Mouse (Mus musculus): ENCODE results near the gene Gm20532. TPM values are rescaled to one million over a fixed set of nuclear protein-coding genes. Genes with fewer than 3 reads are reported as not detected.

Gene Gm20532
- polyA plus RNA-seq, 1 experiment from 2014 or later: not detected

DNA sequence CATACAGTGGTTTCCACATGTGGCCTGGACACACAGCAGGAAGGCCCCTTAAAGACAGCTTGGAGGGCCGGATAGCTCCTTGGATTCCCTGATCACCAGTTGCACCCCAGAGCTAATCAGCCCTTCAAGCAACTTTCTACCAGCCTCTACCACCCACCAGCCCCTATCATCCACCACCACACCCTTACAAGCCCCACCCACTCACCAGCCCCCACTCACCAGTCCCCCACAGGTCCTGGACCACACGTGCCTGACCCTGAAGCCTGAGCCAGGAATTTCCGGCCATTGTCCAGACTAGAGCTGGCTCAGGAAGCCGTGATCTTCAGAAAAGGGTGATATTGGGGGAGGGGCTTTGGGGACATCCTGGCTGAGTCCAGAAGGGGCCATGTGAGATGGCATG lies 10.6 kb upstream of the Gm20532 start:
- Histone ChIP-seq H3K4me1 (peaks cover 42% of the 10 kb centered on the region), H3K36me3 (no peaks in the 10 kb centered on the region), H3K27me3 (ENCODE audit: low read depth, poor library complexity, severe bottlenecking) (no peaks in the 10 kb centered on the region), H3K4me3 (no peak overlapping the region), H3K9me3 (replicated peaks) (no peaks in the 10 kb centered on the region), H3K27ac (replicated peaks) (peak overlapping the region; percentile 76; the same call in 1 of the 2 replicates)
- DNase-seq (ENCODE audit: low spot score): no peak
- WGBS: 67% methylated on average over 4 of the region's 4 CpGs

DNA sequence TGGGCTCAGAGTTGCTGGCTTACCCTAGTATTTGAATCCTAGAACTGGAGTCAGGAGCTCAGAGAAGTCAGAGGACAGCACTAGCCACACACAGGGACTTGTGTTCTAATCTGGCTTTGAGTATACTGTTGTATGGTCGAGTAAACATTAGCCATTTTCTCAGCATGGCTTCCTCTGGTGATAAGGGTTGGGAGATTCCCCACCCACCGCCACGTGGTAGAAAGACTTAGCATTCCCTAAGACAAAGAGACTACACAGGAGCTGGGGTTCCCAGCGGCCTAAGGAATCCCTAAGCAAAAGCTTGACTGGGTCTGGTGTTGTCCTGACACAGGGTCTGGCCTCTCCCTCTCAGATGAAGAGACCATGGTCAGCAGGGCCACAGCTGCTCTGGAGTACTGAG lies 10.0 kb upstream of the Gm20532 start:
- H3K27ac ChIP-seq (replicated peaks): peak overlapping the region; percentile 76

DNA sequence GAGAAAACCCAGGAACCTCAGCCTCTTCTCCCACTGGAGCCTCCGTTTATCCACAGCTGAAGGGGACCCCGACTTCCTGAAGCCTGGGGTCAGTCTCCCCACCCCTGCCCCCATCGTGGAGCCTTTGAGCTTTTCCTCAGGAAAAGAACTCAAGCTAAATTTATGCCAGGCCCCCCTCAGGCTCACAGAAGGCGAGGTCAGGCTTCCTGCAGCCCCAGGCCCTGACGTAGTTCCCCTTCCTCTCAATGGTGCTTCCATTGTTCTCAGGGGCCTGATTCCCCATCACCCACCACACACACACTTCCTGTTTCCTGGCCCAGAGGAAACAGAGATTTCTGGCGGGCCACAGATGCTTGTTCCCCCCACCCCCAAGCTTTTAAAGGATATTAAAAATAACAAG lies 8.1 kb upstream of the Gm20532 start:
- Histone ChIP-seq H3K36me3 (no peaks in the 10 kb centered on the region), H3K27ac (replicated peaks) (peak overlapping the region; percentile 75), H3K4me1 (peaks cover 41% of the 10 kb centered on the region), H3K4me3 (no peak overlapping the region), H3K9me3 (replicated peaks) (no peaks in the 10 kb centered on the region), H3K27me3 (ENCODE audit: low read depth, poor library complexity, severe bottlenecking) (no peaks in the 10 kb centered on the region)
- no peak for DNase-seq (ENCODE audit: low spot score)
- 57% methylated on average over 6 of the region's 6 CpGs for WGBS

More for the DNA sequence above, 10.0 kb upstream of the Gm20532 start:
- Histone ChIP-seq H3K27me3 (ENCODE audit: low read depth, poor library complexity, severe bottlenecking) (no peaks in the 10 kb centered on the region), H3K36me3 (no peaks in the 10 kb centered on the region), H3K9me3 (replicated peaks) (no peaks in the 10 kb centered on the region), H3K4me3 (no peak overlapping the region), H3K4me1 (peaks cover 42% of the 10 kb centered on the region)
- DNase-seq (ENCODE audit: low spot score): no peak
- WGBS: 52% methylated on average over 4 of the region's 4 CpGs

DNA sequence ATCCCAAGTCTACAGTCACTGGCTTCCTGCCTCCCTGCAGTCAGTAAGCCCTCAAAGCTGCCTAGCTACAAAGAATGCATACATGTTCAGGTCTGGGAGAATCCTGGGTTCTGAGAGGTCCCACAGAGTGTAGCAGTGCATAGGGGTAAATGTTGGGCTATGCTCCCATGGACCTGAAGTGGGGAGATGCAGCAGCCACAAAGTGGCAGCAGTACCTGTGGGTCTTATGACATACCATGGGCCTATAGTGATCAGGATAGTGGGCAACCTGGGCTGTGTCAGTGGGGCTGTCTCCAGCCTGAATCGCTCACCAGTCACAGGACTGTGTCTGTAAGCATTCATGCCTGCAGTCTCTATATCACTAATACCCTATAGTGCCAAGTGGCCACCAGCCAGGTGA lies 6.7 kb upstream of the Gm20532 start, which contains the start of gene Egfl7:
TSS of gene Egfl7 (plus strand) at position 301 of the 400 bp plus-strand sequence.
- 96% methylated on average over 1 of the region's 1 CpGs for WGBS
- no peaks in the 10 kb centered on the region for H3K27me3 ChIP-seq (ENCODE audit: low read depth, poor library complexity, severe bottlenecking)
- H3K4me3 ChIP-seq: no peak within 1 kb of the TSS
- no peaks in the 10 kb centered on the region for H3K9me3 ChIP-seq (replicated peaks)
- H3K4me1 ChIP-seq: peaks cover 28% of the 10 kb centered on the region
- DNase-seq (ENCODE audit: low spot score): no peak
- H3K27ac ChIP-seq (replicated peaks): peak within 1 kb of the TSS; percentile 75
- no peaks in the 10 kb centered on the region for H3K36me3 ChIP-seq

DNA sequence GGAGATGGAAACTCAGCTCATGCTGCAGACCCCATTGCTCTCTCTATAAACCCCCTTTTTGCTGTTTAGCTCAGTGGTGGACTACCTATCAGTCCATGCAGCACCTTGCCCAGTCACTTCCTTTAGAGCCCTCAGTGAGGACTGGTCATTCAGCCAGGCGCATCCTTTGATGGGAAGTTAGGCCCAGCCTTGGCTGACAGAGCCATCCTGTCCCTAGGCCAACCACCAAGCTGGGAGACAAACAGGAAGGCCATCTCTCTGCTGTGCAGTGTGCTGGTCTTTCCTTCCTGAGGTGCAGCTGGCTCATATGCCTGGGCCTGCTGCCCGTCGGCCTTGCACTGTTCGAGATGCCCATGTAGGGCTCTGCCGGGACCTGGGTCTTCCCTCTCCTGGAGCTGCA lies 5.7 kb upstream of the Gm20532 start:
- H3K9me3 ChIP-seq (replicated peaks): no peaks in the 10 kb centered on the region
- H3K27me3 ChIP-seq (ENCODE audit: low read depth, poor library complexity, severe bottlenecking): no peaks in the 10 kb centered on the region
- DNase-seq (ENCODE audit: low spot score): no peak
- H3K4me3 ChIP-seq: no peak overlapping the region
- WGBS: 91% methylated on average over 5 of the region's 5 CpGs
- no peaks in the 10 kb centered on the region for H3K36me3 ChIP-seq
- peak overlapping the region; percentile 56; the same call in 1 of the 2 replicates for H3K27ac ChIP-seq (replicated peaks)
- peaks cover 17% of the 10 kb centered on the region for H3K4me1 ChIP-seq

DNA sequence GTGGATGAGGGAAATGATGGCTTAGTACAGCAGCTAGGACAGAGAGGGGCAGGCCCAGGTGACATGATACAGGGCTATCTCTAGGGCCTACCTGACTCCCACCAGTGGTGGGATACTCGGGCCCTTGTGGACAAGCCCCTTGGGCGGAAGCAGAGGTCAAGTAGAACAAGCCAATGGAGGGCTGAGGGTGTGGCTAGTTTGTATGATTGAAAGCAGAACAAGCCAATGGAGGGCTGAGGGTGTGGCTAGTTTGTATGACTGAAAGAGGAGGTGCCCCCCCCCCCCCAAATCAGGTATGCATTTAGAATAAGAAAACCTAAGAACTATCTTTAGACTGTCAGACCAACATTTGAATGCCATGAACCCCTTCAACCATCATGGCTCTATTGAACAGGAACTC lies 4.2 kb upstream of the Gm20532 start:
- Histone ChIP-seq H3K4me3 (no peak overlapping the region), H3K36me3 (no peaks in the 10 kb centered on the region), H3K27me3 (ENCODE audit: low read depth, poor library complexity, severe bottlenecking) (no peaks in the 10 kb centered on the region), H3K4me1 (peaks cover 28% of the 10 kb centered on the region), H3K9me3 (replicated peaks) (no peaks in the 10 kb centered on the region), H3K27ac (replicated peaks) (no peak overlapping the region)
- WGBS: 69% methylated on average over 2 of the region's 2 CpGs
- no peak for DNase-seq (ENCODE audit: low spot score)

DNA sequence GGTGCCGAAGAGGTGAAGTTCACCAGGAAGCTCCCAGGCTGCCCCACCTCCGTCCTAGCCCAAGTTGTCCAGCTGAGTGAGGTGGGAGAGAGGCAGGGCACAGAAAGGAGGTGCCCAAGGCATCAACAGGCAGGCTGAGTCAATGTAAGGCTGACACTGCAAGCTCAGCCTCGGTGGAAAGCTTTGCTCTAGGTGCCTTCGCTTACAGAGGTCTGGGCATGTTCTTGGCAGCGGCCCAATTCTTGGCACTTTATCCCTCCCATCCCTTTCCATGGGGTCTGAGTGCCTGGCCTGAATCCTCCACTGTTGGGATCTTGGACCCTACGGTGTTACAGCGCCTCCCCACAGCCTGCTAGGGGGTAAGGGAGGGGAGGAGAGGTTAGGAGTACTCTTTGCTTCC lies 3.7 kb upstream of the Gm20532 start:
- Histone ChIP-seq H3K9me3 (replicated peaks) (no peaks in the 10 kb centered on the region), H3K4me1 (peaks cover 32% of the 10 kb centered on the region), H3K36me3 (no peaks in the 10 kb centered on the region), H3K27ac (replicated peaks) (peak overlapping the region; percentile 38; the same call in 1 of the 2 replicates), H3K27me3 (ENCODE audit: low read depth, poor library complexity, severe bottlenecking) (no peaks in the 10 kb centered on the region), H3K4me3 (no peak overlapping the region)
- no peak for DNase-seq (ENCODE audit: low spot score)
- 78% methylated on average over 7 of the region's 7 CpGs for WGBS

DNA sequence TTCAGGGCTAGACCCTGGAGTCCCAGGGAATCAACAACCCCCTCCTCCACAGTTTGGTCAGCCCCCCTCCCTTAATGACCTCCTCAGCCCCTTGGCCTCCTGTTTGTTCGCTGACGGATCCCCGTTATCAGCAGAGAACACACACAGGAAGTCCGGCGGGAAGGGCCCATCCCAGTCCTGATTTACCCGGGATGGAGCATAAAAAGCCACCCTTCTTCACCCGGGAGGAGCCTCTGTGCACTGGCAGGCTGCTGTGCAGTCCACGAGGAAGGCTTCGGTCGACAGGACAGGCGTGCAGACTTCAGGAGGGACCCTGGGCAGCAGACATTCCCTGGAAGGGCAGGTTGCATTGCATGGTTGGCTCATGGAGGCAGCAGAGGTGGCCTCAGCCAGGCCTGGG lies 2.8 kb upstream of the Gm20532 start:
- DNase-seq (ENCODE audit: low spot score): no peak
- Histone ChIP-seq H3K36me3 (no peaks in the 10 kb centered on the region), H3K9me3 (replicated peaks) (no peaks in the 10 kb centered on the region), H3K4me3 (peak overlapping the region; percentile 31), H3K27me3 (ENCODE audit: low read depth, poor library complexity, severe bottlenecking) (no peaks in the 10 kb centered on the region), H3K27ac (replicated peaks) (peak overlapping the region; percentile 29; the same call in 1 of the 2 replicates), H3K4me1 (peaks cover 33% of the 10 kb centered on the region)
- WGBS: 74% methylated on average over 11 of the region's 11 CpGs

DNA sequence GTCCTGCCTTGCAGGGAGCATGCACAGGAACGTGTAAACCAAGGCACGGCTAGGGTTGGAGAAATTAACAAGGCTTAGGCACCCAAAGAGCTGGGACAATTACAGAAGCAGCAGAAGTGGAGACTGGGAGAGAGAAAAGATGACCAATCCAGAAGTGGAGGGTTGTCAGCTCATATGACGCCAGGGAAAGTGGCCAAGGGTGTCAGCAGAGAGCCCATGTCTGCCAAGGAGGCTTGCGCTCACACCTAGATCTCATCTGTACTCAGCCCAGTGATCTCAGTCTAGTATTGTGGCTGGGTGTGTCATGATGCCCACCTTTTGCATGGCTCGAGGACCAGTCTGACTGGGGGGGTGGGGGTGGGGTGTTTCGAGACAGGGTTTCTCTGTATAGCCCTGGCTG lies 726 bp upstream of the Gm20532 start:
- Histone ChIP-seq H3K27ac (replicated peaks) (peak overlapping the region; percentile 42), H3K4me1 (peaks cover 33% of the 10 kb centered on the region)

DNA sequence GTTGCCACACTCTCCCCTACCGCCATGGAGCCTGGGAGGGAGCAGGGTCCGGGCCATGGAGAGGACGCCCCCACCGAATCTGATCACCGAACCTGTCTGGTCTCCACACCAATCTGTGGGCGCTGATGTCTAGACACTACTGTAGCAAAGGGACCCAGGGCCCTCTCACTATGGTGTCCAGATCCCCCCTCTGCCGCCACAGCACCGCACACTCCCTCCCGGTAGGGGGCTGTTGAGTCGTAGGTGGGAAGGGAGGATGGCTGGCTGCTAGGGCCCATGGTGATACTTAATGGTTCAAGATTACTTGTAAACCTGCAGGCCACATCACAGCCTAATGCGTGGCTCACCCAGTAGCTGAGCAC lies 586 bp downstream of the Gm20532 start:
- Histone ChIP-seq H3K27me3 (ENCODE audit: low read depth, poor library complexity, severe bottlenecking) (no peaks in the 10 kb centered on the region), H3K4me1 (peaks cover 33% of the 10 kb centered on the region), H3K9me3 (replicated peaks) (no peaks in the 10 kb centered on the region), H3K36me3 (no peaks in the 10 kb centered on the region), H3K27ac (replicated peaks) (peak overlapping the region; percentile 91), H3K4me3 (peak overlapping the region; percentile 77)
- 6% methylated on average over 11 of the region's 11 CpGs for WGBS
- no peak for DNase-seq (ENCODE audit: low spot score)

More for the DNA sequence above, 726 bp upstream of the Gm20532 start:
- DNase-seq (ENCODE audit: low spot score): no peak
- 64% methylated on average over 6 of the region's 6 CpGs for WGBS
- H3K4me3 ChIP-seq: peak overlapping the region; percentile 77
- no peaks in the 10 kb centered on the region for H3K36me3 ChIP-seq
- no peaks in the 10 kb centered on the region for H3K27me3 ChIP-seq (ENCODE audit: low read depth, poor library complexity, severe bottlenecking)
- H3K9me3 ChIP-seq (replicated peaks): no peaks in the 10 kb centered on the region

DNA sequence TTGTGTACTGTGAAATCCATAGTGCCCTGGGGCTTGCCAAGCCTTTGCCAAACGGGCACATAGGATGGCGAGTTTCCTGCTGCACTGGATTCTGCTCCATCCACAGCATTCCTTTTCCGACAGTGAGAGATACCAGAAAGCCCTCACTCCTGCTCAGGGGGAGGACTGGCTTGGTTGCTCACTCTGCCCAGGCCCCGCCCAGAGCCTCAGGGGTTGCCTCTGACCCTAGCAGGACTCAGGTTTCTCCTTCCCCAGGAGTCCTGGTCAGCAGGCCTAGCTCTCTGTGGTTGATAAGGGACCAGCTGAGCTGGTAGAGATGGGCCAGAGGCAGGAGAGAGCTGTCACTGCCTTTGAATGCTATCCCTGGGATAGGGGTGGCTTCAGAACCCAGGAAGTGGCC lies 2.1 kb downstream of the Gm20532 start:
- Histone ChIP-seq H3K4me3 (no peak overlapping the region), H3K27me3 (ENCODE audit: low read depth, poor library complexity, severe bottlenecking) (no peaks in the 10 kb centered on the region), H3K9me3 (replicated peaks) (no peaks in the 10 kb centered on the region), H3K27ac (replicated peaks) (no peak overlapping the region), H3K36me3 (no peaks in the 10 kb centered on the region), H3K4me1 (peaks cover 33% of the 10 kb centered on the region)
- DNase-seq (ENCODE audit: low spot score): no peak
- 44% methylated on average over 4 of the region's 4 CpGs for WGBS

DNA sequence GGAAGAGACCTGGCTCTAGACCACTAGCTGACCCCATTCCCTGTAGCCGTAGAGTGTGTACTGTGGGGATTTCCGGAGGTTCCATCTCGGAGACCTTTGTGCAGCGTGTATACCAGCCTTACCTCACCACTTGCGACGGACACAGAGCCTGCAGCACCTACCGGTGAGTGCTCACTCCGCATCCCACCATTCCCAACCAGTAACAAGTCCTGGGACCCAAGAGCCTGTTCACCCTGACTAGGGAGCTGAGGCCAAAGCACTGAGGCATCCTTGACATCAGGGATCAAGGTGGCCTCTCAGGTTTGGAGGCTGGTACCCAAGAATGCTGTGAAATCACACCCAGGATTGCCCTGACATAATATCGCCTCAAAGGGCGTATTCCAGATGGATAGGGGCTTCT lies 2.8 kb downstream of the Gm20532 start:
- no peaks in the 10 kb centered on the region for H3K9me3 ChIP-seq (replicated peaks)
- H3K27me3 ChIP-seq (ENCODE audit: low read depth, poor library complexity, severe bottlenecking): no peaks in the 10 kb centered on the region
- H3K4me3 ChIP-seq: no peak overlapping the region
- DNase-seq (ENCODE audit: low spot score): no peak
- no peak overlapping the region for H3K27ac ChIP-seq (replicated peaks)
- 95% methylated on average over 10 of the region's 10 CpGs for WGBS
- H3K36me3 ChIP-seq: no peaks in the 10 kb centered on the region
- H3K4me1 ChIP-seq: peaks cover 33% of the 10 kb centered on the region

DNA sequence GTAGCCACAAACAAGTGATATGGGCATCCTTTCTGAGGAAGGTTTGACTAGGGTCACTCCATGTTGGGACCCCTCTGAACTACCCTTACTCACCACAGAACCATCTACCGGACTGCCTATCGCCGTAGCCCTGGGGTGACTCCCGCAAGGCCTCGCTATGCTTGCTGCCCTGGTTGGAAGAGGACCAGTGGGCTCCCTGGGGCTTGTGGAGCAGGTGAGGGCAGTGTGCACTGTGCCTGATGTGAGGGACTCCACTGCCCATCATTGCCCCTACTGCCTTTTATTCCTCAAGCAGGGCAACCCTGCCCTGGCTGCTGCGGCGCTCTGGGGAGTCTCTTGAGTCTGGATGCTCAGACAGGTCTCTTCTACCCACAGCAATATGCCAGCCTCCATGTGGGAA lies 3.8 kb downstream of the Gm20532 start:
- 94% methylated on average over 7 of the region's 7 CpGs for WGBS
- Histone ChIP-seq H3K4me1 (peaks cover 33% of the 10 kb centered on the region), H3K27ac (replicated peaks) (no peak overlapping the region), H3K9me3 (replicated peaks) (no peaks in the 10 kb centered on the region), H3K4me3 (no peak overlapping the region), H3K27me3 (ENCODE audit: low read depth, poor library complexity, severe bottlenecking) (no peaks in the 10 kb centered on the region), H3K36me3 (no peaks in the 10 kb centered on the region)
- no peak for DNase-seq (ENCODE audit: low spot score)

DNA sequence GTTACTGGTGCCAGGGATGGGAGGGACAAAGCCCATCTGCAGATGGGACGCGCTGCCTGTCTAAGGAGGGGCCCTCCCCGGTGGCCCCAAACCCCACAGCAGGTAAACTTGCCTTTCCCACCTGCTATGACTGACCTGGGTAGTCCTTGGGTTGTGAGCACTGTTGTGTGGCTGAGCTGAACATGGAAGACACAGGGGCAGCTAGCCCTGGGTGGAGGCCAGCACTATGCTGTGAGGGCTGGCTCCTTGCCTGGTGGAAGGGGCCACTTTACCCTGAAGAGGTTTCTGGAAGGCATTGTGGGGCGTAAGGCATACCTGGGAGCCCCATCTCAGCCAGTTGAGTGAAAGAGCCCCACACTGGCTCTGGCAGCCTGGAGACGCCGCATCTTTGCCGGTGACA lies 4.5 kb downstream of the Gm20532 start:
- no peak for DNase-seq (ENCODE audit: low spot score)
- Histone ChIP-seq H3K36me3 (no peaks in the 10 kb centered on the region), H3K4me1 (peaks cover 31% of the 10 kb centered on the region), H3K4me3 (no peak overlapping the region), H3K9me3 (replicated peaks) (no peaks in the 10 kb centered on the region), H3K27ac (replicated peaks) (no peak overlapping the region), H3K27me3 (ENCODE audit: low read depth, poor library complexity, severe bottlenecking) (no peaks in the 10 kb centered on the region)
- 90% methylated on average over 7 of the region's 7 CpGs for WGBS

All from midbrain, embryonic 10.5 days (tissue).